Mouse (Mus musculus): Measurements from ENCODE around the gene P2ry6.

The P2ry6 gene

GRCm38 (mm10) chr7:100974135-100974903, at the start of gene P2ry6:
P2ry6 (minus strand) TSS chr7:100974649.
- no peak for DNase-seq (ENCODE audit: low read depth, low spot score)

GRCm38 (mm10) chr7:101017492-101017891, 43.0 kb upstream of the P2ry6 start:
- no peak for DNase-seq (ENCODE audit: low read depth, low spot score)

- DNase-seq (ENCODE audit: low read depth, low spot score) = no peak
These were observed 42.6 kb upstream of the P2ry6 start for GRCm38 (mm10) chr7:101017021-101017461.

GRCm38 (mm10) chr7:101014985-101015384, 40.5 kb upstream of the P2ry6 start:
- DNase-seq (ENCODE audit: low read depth, low spot score) = no peak

GRCm38 (mm10) chr7:101014041-101014440, 39.6 kb upstream of the P2ry6 start:
- no peak for DNase-seq (ENCODE audit: low read depth, low spot score)

- no peak for DNase-seq (ENCODE audit: low read depth, low spot score)
These were observed 38.1 kb upstream of the P2ry6 start, which contains the start of gene P2ry2 for GRCm38 (mm10) chr7:101012541-101012940. P2ry2 (minus strand) TSS chr7:101012866.

- peak; percentile 30 for DNase-seq (ENCODE audit: low read depth, low spot score)
These were observed 37.4 kb upstream of the P2ry6 start for GRCm38 (mm10) chr7:101011681-101012367.

- no peak for DNase-seq (ENCODE audit: low read depth, low spot score)
These were observed 36.3 kb upstream of the P2ry6 start for GRCm38 (mm10) chr7:101010741-101011140.

GRCm38 (mm10) chr7:101006201-101006600, 31.8 kb upstream of the P2ry6 start:
- no peak for DNase-seq (ENCODE audit: low read depth, low spot score)

- no peak for DNase-seq (ENCODE audit: low read depth, low spot score)
These were observed 30.7 kb upstream of the P2ry6 start for GRCm38 (mm10) chr7:101005119-101005518.

GRCm38 (mm10) chr7:101003442-101004326, 29.2 kb upstream of the P2ry6 start:
- no peak for DNase-seq (ENCODE audit: low read depth, low spot score)

GRCm38 (mm10) chr7:101002274-101002673, 27.8 kb upstream of the P2ry6 start:
- no peak for DNase-seq (ENCODE audit: low read depth, low spot score)

- no peak for DNase-seq (ENCODE audit: low read depth, low spot score)
These were observed 25.2 kb upstream of the P2ry6 start for GRCm38 (mm10) chr7:100999623-101000022.

- no peak for DNase-seq (ENCODE audit: low read depth, low spot score)
These were observed 24.1 kb upstream of the P2ry6 start for GRCm38 (mm10) chr7:100998578-100998960.

- DNase-seq (ENCODE audit: low read depth, low spot score) = no peak
These were observed 23.6 kb upstream of the P2ry6 start for GRCm38 (mm10) chr7:100997951-100998577.

- DNase-seq (ENCODE audit: low read depth, low spot score) = no peak
These were observed 22.8 kb upstream of the P2ry6 start for GRCm38 (mm10) chr7:100997215-100997614.

GRCm38 (mm10) chr7:100995951-100996350, 21.5 kb upstream of the P2ry6 start:
- no peak for DNase-seq (ENCODE audit: low read depth, low spot score)

GRCm38 (mm10) chr7:100995260-100995864, 20.9 kb upstream of the P2ry6 start:
- DNase-seq (ENCODE audit: low read depth, low spot score) = no peak

- DNase-seq (ENCODE audit: low read depth, low spot score) = no peak
These were observed 18.7 kb upstream of the P2ry6 start for GRCm38 (mm10) chr7:100993166-100993565.

GRCm38 (mm10) chr7:100991972-100992371, 17.5 kb upstream of the P2ry6 start:
- DNase-seq (ENCODE audit: low read depth, low spot score) = no peak
